Mouse (Mus musculus) neural tube, embryonic 11.5 days (tissue): ENCODE data around the gene Plac1. TPM values are rescaled to one million over a fixed set of nuclear protein-coding genes. Genes with fewer than 3 reads are reported as not detected.

Experiments used
- ATAC-seq: fragments of 200-750 bp; cut with Nextera tagmentation; 2 replicates; pipeline ENCODE4 v1.8.0; 2017; ENCODE audit warnings: moderate number of reproducible peaks, mild to moderate bottlenecking, moderate TSS enrichment, moderate library complexity; ENCODE audit not compliant: insufficient read depth, low FRiP score, low TSS enrichment
- DNase-seq: peaks from one replicate; pipeline ENCODE4 v3.0.0-alpha.2; 2015; ENCODE audit warnings: low spot score
- H3K27ac ChIP-seq: fragments of 300-500 bp; sonication (generic); 2 replicates; pipeline ENCODE4 v1.5.1; 2014; ENCODE audit warnings: low read depth, mild to moderate bottlenecking, low read length
- H3K27me3 ChIP-seq: fragments of 300-500 bp; sonication (generic); 2 replicates; pipeline ENCODE4 v1.6.1; 2014; ENCODE audit warnings: mild to moderate bottlenecking, low read length, mixed read lengths; ENCODE audit not compliant: control insufficient read depth, insufficient read depth
- H3K36me3 ChIP-seq: fragments of 300-500 bp; sonication (generic); 2 replicates; pipeline ENCODE4 v1.6.1; 2014; ENCODE audit warnings: mild to moderate bottlenecking, low read length, moderate library complexity, mixed read lengths; ENCODE audit not compliant: control insufficient read depth, insufficient read depth
- H3K4me1 ChIP-seq: fragments of 300-500 bp; sonication (generic); 2 replicates; pipeline ENCODE4 v1.6.1; 2014; ENCODE audit warnings: low read length, mixed read lengths; ENCODE audit not compliant: control insufficient read depth, insufficient read depth
- H3K4me2 ChIP-seq: fragments of 300-500 bp; sonication (generic); 2 replicates; pipeline ENCODE4 v1.6.1; 2014; ENCODE audit warnings: low read depth, mild to moderate bottlenecking, moderate library complexity
- H3K4me3 ChIP-seq: fragments of 300-500 bp; sonication (generic); 2 replicates; pipeline ENCODE4 v1.5.1; 2014; ENCODE audit warnings: low read depth, low read length
- H3K9ac ChIP-seq: fragments of 300-500 bp; sonication (generic); 2 replicates; pipeline ENCODE4 v1.6.1; 2014; ENCODE audit warnings: mild to moderate bottlenecking, low read length
- H3K9me3 ChIP-seq: fragments of 300-500 bp; sonication (generic); 2 replicates; pipeline ENCODE4 v1.6.1; 2016; ENCODE audit warnings: low read length; ENCODE audit not compliant: control insufficient read depth
- WGBS: fragments of 180-500 bp; shearing (Covaris S2); extraction: QIAGEN DNeasy Blood & Tissue Kit; methylation state at CpG from one replicate; pipeline ENCODE4 v1.1.7; 2014; 5-methylcytosine and 5-hydroxymethylcytosine counted together
- polyA plus RNA-seq: library from polyadenylated mRNA; unstranded; fragments of >200 nt; fragmentation: Nextera tagmentation; extraction: Ambion mirVana; gene quantifications from 2 replicates; pipeline ENCODE4 v1.2.1, GENCODE M21; 2014

Gene Plac1
- polyA plus RNA-seq, 1 experiment from 2014 or later = 2.6 TPM

DNA sequence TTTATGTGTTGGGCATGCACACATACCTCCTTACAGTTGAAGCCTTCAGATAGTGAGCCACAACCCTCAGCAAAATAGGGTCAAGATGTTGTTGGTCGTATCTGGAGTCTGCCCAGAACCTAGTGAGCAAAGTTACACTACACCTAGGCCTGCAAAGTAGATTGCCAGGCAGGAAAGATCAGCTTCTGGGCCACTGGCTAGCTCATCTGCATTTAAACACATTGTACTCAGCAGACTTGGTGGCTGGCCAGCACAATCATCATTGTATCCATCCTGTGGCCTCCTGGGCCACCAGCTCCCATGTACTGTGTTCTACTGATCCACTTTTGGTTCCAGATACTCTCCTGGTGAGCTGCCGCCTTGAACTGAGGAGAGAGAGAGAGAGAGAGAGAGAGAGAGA, 102.8 kb downstream of the Plac1 start:
- H3K27ac ChIP-seq = no peak overlapping the region
- DNase-seq (no peak), ATAC-seq (no peak)
- H3K4me1 ChIP-seq = no peaks in the 10 kb centered on the region
- H3K9me3 ChIP-seq = no peaks in the 10 kb centered on the region
- no peaks in the 10 kb centered on the region for H3K36me3 ChIP-seq
- 71% methylated on average over 1 of the region's 2 CpGs for WGBS
- H3K9ac ChIP-seq = no peak overlapping the region
- no peaks in the 10 kb centered on the region for H3K27me3 ChIP-seq
- no peak overlapping the region for H3K4me2 ChIP-seq
- H3K4me3 ChIP-seq = no peak overlapping the region

DNA sequence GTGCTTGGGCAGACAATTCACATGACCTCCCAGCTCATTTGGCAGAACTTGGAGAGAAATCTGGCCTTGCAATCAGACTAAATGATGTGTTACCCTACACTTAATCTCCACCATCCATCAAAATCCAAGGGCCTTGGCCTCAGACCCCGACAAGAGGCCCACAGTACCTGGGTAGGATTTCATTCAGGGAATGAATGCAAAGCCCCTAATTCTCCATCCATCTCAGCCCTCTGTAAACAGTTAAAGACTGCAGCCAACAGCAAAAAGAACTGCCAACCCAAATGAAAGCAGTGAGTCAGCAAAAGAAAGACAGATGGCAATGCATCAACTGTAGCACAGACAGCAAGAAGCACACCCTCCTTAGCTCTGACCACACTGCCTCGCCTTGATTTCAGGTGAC, 110.4 kb downstream of the Plac1 start:
- no peak for DNase-seq
- no peak overlapping the region for H3K4me3 ChIP-seq
- H3K27me3 ChIP-seq = no peaks in the 10 kb centered on the region
- no peaks in the 10 kb centered on the region for H3K36me3 ChIP-seq
- 35% methylated on average over 2 of the region's 2 CpGs for WGBS
- no peak overlapping the region for H3K4me2 ChIP-seq
- H3K27ac ChIP-seq = no peak overlapping the region
- no peak overlapping the region for H3K9ac ChIP-seq
- ATAC-seq = no peak
- H3K4me1 ChIP-seq = no peaks in the 10 kb centered on the region
- no peaks in the 10 kb centered on the region for H3K9me3 ChIP-seq

DNA sequence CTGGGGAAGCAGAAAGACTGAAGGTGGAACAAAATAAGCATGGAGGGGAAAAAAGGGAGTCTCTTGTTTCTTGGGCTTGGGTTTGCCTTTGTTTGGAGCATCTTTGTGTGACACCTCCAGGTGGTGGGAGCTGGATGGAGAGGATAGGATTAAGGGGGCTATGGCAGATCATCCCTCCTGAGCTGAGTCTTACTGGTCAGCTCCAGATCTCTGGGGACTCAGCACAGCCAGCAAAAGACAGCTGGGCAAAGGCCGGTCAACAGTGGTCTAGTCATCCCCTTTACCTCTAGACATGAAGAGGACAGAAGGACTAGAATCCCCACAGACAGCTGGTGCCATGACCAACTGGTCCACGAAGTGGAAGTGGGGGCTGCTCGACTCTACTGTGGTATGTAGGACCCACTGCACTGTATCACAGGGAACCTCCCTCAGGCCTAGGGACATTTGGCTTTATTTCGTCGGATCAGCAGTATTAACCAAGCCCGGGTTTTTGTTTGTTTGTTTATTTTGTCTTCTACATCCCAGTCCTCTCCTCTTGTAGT, 113.3 kb downstream of the Plac1 start:
- Histone ChIP-seq H3K27me3 (no peaks in the 10 kb centered on the region), H3K9ac (no peak overlapping the region), H3K4me3 (no peak overlapping the region), H3K4me1 (no peaks in the 10 kb centered on the region), H3K36me3 (no peaks in the 10 kb centered on the region), H3K9me3 (no peaks in the 10 kb centered on the region), H3K4me2 (no peak overlapping the region), H3K27ac (no peak overlapping the region)
- DNase-seq (no peak), ATAC-seq (no peak)
- 75% methylated on average over 6 of the region's 6 CpGs for whole genome bisulfite sequencing

GRCm38 (mm10) chrX:53125838-53126467, 114.0 kb downstream of the Plac1 start:
- no peaks in the 10 kb centered on the region for H3K27me3 ChIP-seq
- no peak overlapping the region for H3K4me3 ChIP-seq
- H3K4me2 ChIP-seq = no peak overlapping the region
- ATAC-seq = no peak
- H3K9me3 ChIP-seq = no peaks in the 10 kb centered on the region
- H3K4me1 ChIP-seq = no peaks in the 10 kb centered on the region
- H3K9ac ChIP-seq = no peak overlapping the region
- no peaks in the 10 kb centered on the region for H3K36me3 ChIP-seq
- DNase-seq = no peak
- 39% methylated on average over 3 of the region's 3 CpGs for WGBS
- no peak overlapping the region for H3K27ac ChIP-seq

DNA sequence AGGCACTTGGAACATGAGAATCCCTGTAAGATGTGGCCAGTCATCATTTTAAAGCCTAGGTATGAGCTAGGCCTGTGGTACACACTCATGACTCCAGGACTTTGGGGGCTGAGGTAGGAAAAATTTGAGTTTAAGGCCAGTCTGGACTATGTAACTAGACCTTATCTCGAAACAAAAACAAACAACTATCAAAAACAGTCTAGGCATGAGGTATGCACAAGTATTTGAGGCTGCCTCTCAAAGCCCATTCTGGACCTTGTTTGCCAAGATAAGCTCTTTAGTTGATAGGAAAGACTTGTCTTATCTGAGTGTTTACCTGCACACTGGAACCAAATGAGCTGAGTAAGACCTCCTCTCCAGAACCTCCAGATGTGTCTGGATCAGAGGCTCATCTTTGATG, 116.3 kb downstream of the Plac1 start:
- H3K4me3 ChIP-seq = no peak overlapping the region
- no peak overlapping the region for H3K27ac ChIP-seq
- ATAC-seq (no peak), DNase-seq (no peak)
- H3K4me2 ChIP-seq = no peak overlapping the region
- 86% methylated on average over 1 of the region's 1 CpGs for WGBS
- no peaks in the 10 kb centered on the region for H3K4me1 ChIP-seq
- no peaks in the 10 kb centered on the region for H3K27me3 ChIP-seq
- no peaks in the 10 kb centered on the region for H3K9me3 ChIP-seq
- H3K9ac ChIP-seq = no peak overlapping the region
- no peaks in the 10 kb centered on the region for H3K36me3 ChIP-seq

GRCm38 (mm10) chrX:53118631-53119030, 121.3 kb downstream of the Plac1 start:
- Histone ChIP-seq H3K4me2 (no peak overlapping the region), H3K9ac (no peak overlapping the region), H3K9me3 (no peaks in the 10 kb centered on the region), H3K36me3 (no peaks in the 10 kb centered on the region), H3K4me3 (no peak overlapping the region), H3K4me1 (no peaks in the 10 kb centered on the region), H3K27me3 (no peaks in the 10 kb centered on the region), H3K27ac (no peak overlapping the region)
- no peak for DNase-seq
- no peak for ATAC-seq
- WGBS = 65% methylated on average over 6 of the region's 6 CpGs

DNA sequence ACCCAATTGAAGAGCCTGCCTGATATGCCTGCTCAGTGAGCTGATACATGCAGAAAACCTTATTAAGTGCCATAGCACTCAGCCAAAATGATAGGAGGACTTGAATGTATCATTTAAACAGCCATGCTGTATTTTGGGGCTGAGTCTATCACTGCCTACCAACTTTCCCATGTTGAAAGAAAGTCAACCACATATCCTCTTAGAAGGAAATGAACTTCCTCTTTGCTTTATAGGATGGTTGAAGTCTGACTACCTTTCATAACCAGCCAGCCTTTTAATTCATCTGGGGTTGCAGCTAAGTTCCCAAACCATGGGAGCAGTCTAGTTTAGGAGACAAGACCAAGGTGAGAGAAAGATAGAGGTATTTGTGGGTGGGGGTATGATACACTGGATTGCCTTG, 121.9 kb downstream of the Plac1 start:
- Histone ChIP-seq H3K27ac (no peak overlapping the region), H3K9ac (no peak overlapping the region), H3K4me1 (no peaks in the 10 kb centered on the region), H3K27me3 (no peaks in the 10 kb centered on the region), H3K9me3 (no peaks in the 10 kb centered on the region), H3K4me2 (no peak overlapping the region), H3K36me3 (no peaks in the 10 kb centered on the region), H3K4me3 (no peak overlapping the region)
- DNase-seq (no peak), ATAC-seq (no peak)

- Histone ChIP-seq H3K36me3 (no peaks in the 10 kb centered on the region), H3K9me3 (no peaks in the 10 kb centered on the region), H3K4me3 (no peak overlapping the region), H3K4me1 (no peaks in the 10 kb centered on the region), H3K27ac (no peak overlapping the region), H3K27me3 (no peaks in the 10 kb centered on the region), H3K9ac (no peak overlapping the region), H3K4me2 (no peak overlapping the region)
- WGBS = 61% methylated on average over 7 of the region's 7 CpGs
- ATAC-seq = no peak
- DNase-seq = no peak
Measured at GRCm38 (mm10) chrX:53114994-53115393, 124.9 kb downstream of the Plac1 start.

DNA sequence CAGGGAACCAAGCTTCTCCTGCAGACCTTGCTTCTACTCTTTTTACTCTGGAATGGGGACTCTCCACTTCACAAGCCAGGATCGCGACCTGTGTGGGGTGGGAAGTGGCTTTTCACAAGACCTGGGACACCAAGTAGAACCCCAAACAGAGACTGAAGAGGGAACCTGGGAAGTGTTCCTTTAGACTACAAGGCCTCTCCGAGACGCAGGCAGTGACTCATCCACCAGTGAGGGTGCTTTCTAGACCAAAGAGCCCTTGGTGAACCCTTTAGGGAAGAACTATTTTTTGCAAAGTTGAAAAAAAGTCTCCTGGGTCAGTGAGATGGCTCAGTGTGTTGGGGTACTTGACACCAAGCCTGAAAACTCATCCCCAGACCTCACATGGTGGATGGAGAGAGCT, 129.8 kb downstream of the Plac1 start:
- no peaks in the 10 kb centered on the region for H3K9me3 ChIP-seq
- WGBS = 96% methylated on average over 4 of the region's 4 CpGs
- H3K27me3 ChIP-seq = no peaks in the 10 kb centered on the region
- no peak for ATAC-seq
- no peak overlapping the region for H3K27ac ChIP-seq
- no peaks in the 10 kb centered on the region for H3K4me1 ChIP-seq
- H3K4me3 ChIP-seq = no peak overlapping the region
- no peak overlapping the region for H3K9ac ChIP-seq
- no peaks in the 10 kb centered on the region for H3K36me3 ChIP-seq
- DNase-seq = no peak
- H3K4me2 ChIP-seq = no peak overlapping the region
